Mouse (Mus musculus) cerebellum, adult 2 months (tissue): Measurements from ENCODE around the gene Aldh16a1. TPM values are rescaled to one million over a fixed set of nuclear protein-coding genes. Genes with fewer than 3 reads are reported as not detected.

Experiments
- DNase-seq, 2 experiments: peaks; one replicate each; pipeline ENCODE4 v3.0.0; 2021
- H3K27ac ChIP-seq: fragments of 200-500 bp; 2 replicates; pipeline ENCODE4 v1.5.1; 2012; ENCODE audit warnings: low read length, control low read depth, inconsistent platforms; ENCODE audit not compliant: insufficient read depth
- H3K27me3 ChIP-seq: fragments of 200-500 bp; 2 replicates; pipeline ENCODE4 v1.6.1; 2012; ENCODE audit warnings: inconsistent platforms, mild to moderate bottlenecking, low read length, moderate library complexity; ENCODE audit not compliant: control insufficient read depth, insufficient read depth
- H3K4me1 ChIP-seq: fragments of 200-500 bp; 2 replicates; pipeline ENCODE4 v1.6.1; 2011; ENCODE audit warnings: low read length; ENCODE audit not compliant: control insufficient read depth, insufficient read depth
- H3K4me3 ChIP-seq: fragments of 200-500 bp; replicated peaks from 2 replicates; pipeline ENCODE3; 2011; ENCODE audit warnings: mild to moderate bottlenecking, low read depth, low read length, control low read depth; ENCODE audit not compliant: insufficient read depth
- CTCF ChIP-seq: fragments of 200-500 bp; IDR thresholded peaks from 2 replicates; pipeline ENCODE4 v1.5.1; 2011; ENCODE audit warnings: low read depth, mild to moderate bottlenecking, control low read depth, low read length, moderate library complexity, borderline replicate concordance; ENCODE audit not compliant: insufficient read depth
- POLR2A ChIP-seq: fragments of 200-500 bp; IDR thresholded peaks from 2 replicates; pipeline ENCODE4 v1.6.1; 2011; ENCODE audit warnings: low read length, control low read depth, borderline replicate concordance; ENCODE audit not compliant: insufficient read depth
- WGBS: fragments of 180-500 bp; shearing (Covaris S2); methylation state at CpG from one replicate; pipeline ENCODE4 v1.1.7; 2018; 5-methylcytosine and 5-hydroxymethylcytosine counted together
- polyA plus RNA-seq: library from polyadenylated mRNA; depleted of rRNA; stranded (reverse); fragments of >200 nt; gene quantifications from 2 replicates; pipeline ENCODE4 v1.2.3, GENCODE M21; 2012; rRNA removed

The Aldh16a1 gene
- polyA plus RNA-seq, 1 experiment: 17.2 TPM

DNA sequence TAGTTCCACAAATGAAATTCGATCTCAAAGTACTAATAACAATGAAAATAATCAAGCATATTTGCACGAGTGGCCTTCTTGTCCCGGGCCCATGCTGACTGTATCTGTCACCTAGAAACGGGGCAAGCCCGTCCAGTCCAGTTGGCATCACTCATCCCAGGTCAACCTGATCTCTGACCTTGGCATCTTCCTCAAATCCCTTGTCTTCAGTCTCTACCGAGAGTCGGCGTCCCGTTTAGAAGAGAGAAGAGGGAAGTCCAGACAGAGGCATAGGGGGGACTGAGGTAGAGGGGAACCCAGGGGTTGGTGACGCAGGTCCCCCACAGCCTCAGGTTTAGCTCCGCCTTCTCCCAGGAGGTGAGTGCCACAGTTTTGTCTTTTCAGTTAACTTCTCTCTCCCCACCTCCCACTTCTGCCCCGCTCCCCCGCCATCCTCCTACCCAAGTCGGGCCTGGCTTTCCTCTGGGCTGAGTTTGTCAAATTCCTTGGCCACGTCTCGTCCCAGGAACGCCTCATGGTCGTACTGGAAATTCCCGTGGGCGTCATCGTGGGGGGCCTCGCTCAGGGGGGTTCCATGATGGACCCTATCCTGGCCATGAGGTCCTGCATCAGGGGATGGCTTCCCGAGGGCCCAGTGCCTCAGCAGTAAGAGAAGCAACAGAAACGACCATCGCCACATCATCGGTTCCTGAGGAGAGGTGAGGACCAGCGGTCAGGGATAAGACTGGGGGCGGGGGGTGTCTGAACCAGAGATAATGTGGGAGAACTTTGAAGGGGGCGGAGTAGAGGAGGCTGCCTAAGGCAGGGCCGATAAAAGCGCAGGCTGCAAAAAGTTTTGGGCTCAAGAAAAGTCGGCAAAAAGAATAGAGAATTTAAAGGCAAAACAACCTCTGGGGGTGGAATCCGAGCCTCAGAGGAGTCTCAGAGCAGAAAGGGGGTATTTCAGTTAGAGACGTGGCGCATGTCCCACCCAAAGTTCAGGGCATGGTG lies 63.1 kb downstream of the Aldh16a1 start:
- TF ChIP-seq POLR2A (no peak), CTCF (no peak)
- no peaks in the 10 kb centered on the region for H3K4me1 ChIP-seq
- no peak overlapping the region for H3K4me3 ChIP-seq
- 22% methylated on average over 35 of the region's 35 CpGs for WGBS
- DNase-seq: no peak
- no peaks in the 10 kb centered on the region; the same call in 1 of the 2 replicates for H3K27me3 ChIP-seq
- no peak overlapping the region for H3K27ac ChIP-seq

Other genes starting within 250 kb of the Aldh16a1 start
- gene Ap2a1, start 225.1 kb downstream of the Aldh16a1 start, polyA plus RNA-seq: 216 and 229 TPM in 2 replicates
- 0.16 and 0.40 TPM in 2 replicates for gene Tsks, start 211.4 kb downstream of the Aldh16a1 start, polyA plus RNA-seq
- gene Cpt1c, start 179.7 kb downstream of the Aldh16a1 start, polyA plus RNA-seq: 129 and 137 TPM in 2 replicates
- gene Prmt1, start 168.0 kb downstream of the Aldh16a1 start, polyA plus RNA-seq: 225 and 227 TPM in 2 replicates
- 126 and 130 TPM in 2 replicates for gene Irf3, start 156.9 kb downstream of the Aldh16a1 start, polyA plus RNA-seq
- gene Bcl2l12, start 155.9 kb downstream of the Aldh16a1 start, polyA plus RNA-seq: 6.0 and 6.4 TPM in 2 replicates
- 115 and 120 TPM in 2 replicates for gene Scaf1, start 138.2 kb downstream of the Aldh16a1 start, polyA plus RNA-seq
- 29.7 and 29.9 TPM in 2 replicates for gene Rras, start 136.6 kb downstream of the Aldh16a1 start, polyA plus RNA-seq
- 22.6 and 23.3 TPM in 2 replicates for gene Prr12, start 101.7 kb downstream of the Aldh16a1 start, polyA plus RNA-seq
- 106 and 112 TPM in 2 replicates for gene Nosip, start 92.2 kb downstream of the Aldh16a1 start, polyA plus RNA-seq
- 23.3 and 23.7 TPM in 2 replicates for gene Prrg2, start 91.9 kb downstream of the Aldh16a1 start, polyA plus RNA-seq
- 7.6 and 8.6 TPM in 2 replicates for gene Rcn3, start 62.4 kb downstream of the Aldh16a1 start, polyA plus RNA-seq
- gene Fcgrt, start 50.7 kb downstream of the Aldh16a1 start, polyA plus RNA-seq: 32.1 and 33.7 TPM in 2 replicates
- gene Rps11, start 30.1 kb downstream of the Aldh16a1 start, polyA plus RNA-seq: 392 and 433 TPM in 2 replicates
- 1,090 and 1,228 TPM in 2 replicates for gene Rpl13a, start 25.8 kb downstream of the Aldh16a1 start, polyA plus RNA-seq
- gene Gm45713, start 18.4 kb downstream of the Aldh16a1 start, polyA plus RNA-seq: 0.16 TPM in 1 of 2 replicates, not detected in the other
- gene Flt3l, start 18.2 kb downstream of the Aldh16a1 start, polyA plus RNA-seq: 24.4 and 28.4 TPM in 2 replicates
- gene Pih1d1, start 281 bp downstream of the Aldh16a1 start, polyA plus RNA-seq: 52.3 and 53.1 TPM in 2 replicates
- gene Slc17a7, start 9.4 kb upstream of the Aldh16a1 start, polyA plus RNA-seq: 397 and 476 TPM in 2 replicates
- gene Gfy, start 25.0 kb upstream of the Aldh16a1 start, polyA plus RNA-seq: 0.54 and 0.57 TPM in 2 replicates
- gene Pth2, start 26.4 kb upstream of the Aldh16a1 start, polyA plus RNA-seq: not detected in 2 replicates
- gene Ccdc155, start 50.3 kb upstream of the Aldh16a1 start, polyA plus RNA-seq: 1.9 and 2.4 TPM in 2 replicates
- 0.36 and 0.51 TPM in 2 replicates for gene Dkkl1, start 57.6 kb upstream of the Aldh16a1 start, polyA plus RNA-seq
- 4.7 and 5.0 TPM in 2 replicates for gene Tead2, start 61.2 kb upstream of the Aldh16a1 start, polyA plus RNA-seq
- 3.1 and 4.3 TPM in 2 replicates for gene Cd37, start 84.5 kb upstream of the Aldh16a1 start, polyA plus RNA-seq
- gene Slc6a16, start 86.5 kb upstream of the Aldh16a1 start, polyA plus RNA-seq: 2.6 and 3.1 TPM in 2 replicates
- not detected in 2 replicates for gene Slc6a21, start 122.9 kb upstream of the Aldh16a1 start, polyA plus RNA-seq
- 17.5 and 18.9 TPM in 2 replicates for gene Trpm4, start 179.2 kb upstream of the Aldh16a1 start, polyA plus RNA-seq
- 0.11 and 0.31 TPM in 2 replicates for gene Hrc, start 180.7 kb upstream of the Aldh16a1 start, polyA plus RNA-seq
- 84.3 and 85.9 TPM in 2 replicates for gene Ppfia3, start 212.4 kb upstream of the Aldh16a1 start, polyA plus RNA-seq
- 92.6 and 103 TPM in 2 replicates for gene Lin7b, start 216.0 kb upstream of the Aldh16a1 start, polyA plus RNA-seq
- 807 and 849 TPM in 2 replicates for gene Snrnp70, start 241.2 kb upstream of the Aldh16a1 start, polyA plus RNA-seq